Mouse (Mus musculus) thymus, adult 2 months (tissue): ENCODE measurements around the gene Ninj2. TPM values are rescaled to one million over a fixed set of nuclear protein-coding genes. Genes with fewer than 3 reads are reported as not detected.
A peak's percentile ranks its signal among the peaks of the same experiment; 100 is the strongest.

Source experiments
- DNase-seq: peaks from one replicate; pipeline ENCODE4 v3.0.0; 2021
- H3K27ac ChIP-seq: fragments of 200-500 bp; 2 replicates; pipeline ENCODE4 v1.5.1; 2012; ENCODE audit warnings: low read length, control low read depth; ENCODE audit not compliant: control insufficient read depth, insufficient read depth
- H3K27me3 ChIP-seq: fragments of 200-500 bp; 2 replicates; pipeline ENCODE4 v1.6.1; 2012; ENCODE audit warnings: mild to moderate bottlenecking, low read length, moderate library complexity, mixed read lengths; ENCODE audit not compliant: control insufficient read depth, insufficient read depth
- H3K36me3 ChIP-seq: fragments of 200-500 bp; 2 replicates; pipeline ENCODE4 v1.6.1; 2012; ENCODE audit warnings: mild to moderate bottlenecking, low read length, moderate library complexity; ENCODE audit not compliant: control insufficient read depth, insufficient read depth
- H3K4me1 ChIP-seq: fragments of 200-500 bp; replicated peaks from 2 replicates; pipeline ENCODE4 v1.6.1; 2012; ENCODE audit warnings: low read length; ENCODE audit not compliant: control insufficient read depth, insufficient read depth
- H3K4me3 ChIP-seq: fragments of 200-500 bp; 2 replicates; pipeline ENCODE4 v1.5.1; 2012; ENCODE audit warnings: mild to moderate bottlenecking, low read length, control low read depth, moderate library complexity; ENCODE audit not compliant: control insufficient read depth, insufficient read depth
- CTCF ChIP-seq: fragments of 200-500 bp; IDR thresholded peaks from 2 replicates; pipeline ENCODE4 v1.5.1; 2012; ENCODE audit warnings: mild to moderate bottlenecking, control low read depth, low read length, moderate library complexity, borderline replicate concordance; ENCODE audit not compliant: control insufficient read depth, poor library complexity, insufficient read depth; ENCODE audit errors: extremely low read depth
- POLR2A ChIP-seq: fragments of 200-500 bp; IDR thresholded peaks from 2 replicates; pipeline ENCODE4 v1.6.1; 2012; ENCODE audit warnings: mild to moderate bottlenecking, low read length, control low read depth, moderate library complexity; ENCODE audit not compliant: control insufficient read depth, poor library complexity, insufficient read depth; ENCODE audit errors: extremely low read depth
- WGBS: fragments of 180-500 bp; shearing (Covaris S2); methylation state at CpG from one replicate; pipeline ENCODE4 v1.1.7; 2018; 5-methylcytosine and 5-hydroxymethylcytosine counted together
- polyA plus RNA-seq: library from polyadenylated mRNA; depleted of rRNA; stranded (reverse); fragments of >200 nt; gene quantifications from 2 replicates; pipeline ENCODE4 v1.2.3, GENCODE M21; 2012; rRNA removed

Gene Ninj2
- 0.26 and 0.33 TPM in 2 replicates for polyA plus RNA-seq

DNA sequence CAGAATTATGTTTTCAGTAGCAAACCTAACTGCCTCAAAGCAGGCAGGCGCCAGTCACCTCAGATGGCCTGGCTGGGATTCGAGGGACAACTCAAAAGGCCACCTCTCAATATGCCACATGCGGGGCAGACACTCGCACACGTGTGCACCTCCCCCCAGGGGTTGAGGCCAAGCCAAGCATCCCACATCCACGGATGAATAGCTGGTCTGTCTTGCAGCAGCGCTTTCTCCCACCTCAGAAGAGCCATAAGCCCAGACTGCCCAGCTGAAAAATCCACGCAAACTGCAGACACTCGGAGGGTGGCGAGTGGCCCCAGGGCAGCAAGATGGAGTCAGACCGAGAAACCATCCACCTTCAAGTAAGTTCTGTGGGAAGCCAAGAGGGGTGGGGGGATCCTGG is at the start of gene Ninj2:
TSS of gene Ninj2 (plus strand) at position 251 of the 400 bp plus-strand sequence.
- Histone ChIP-seq H3K4me1 (no peaks in the 10 kb centered on the region), H3K36me3 (no peaks in the 10 kb centered on the region), H3K27ac (no peak within 1 kb of the TSS), H3K27me3 (no peaks in the 10 kb centered on the region), H3K4me3 (no peak within 1 kb of the TSS)
- no peak for DNase-seq
- no peak for TF ChIP-seq POLR2A
- TF ChIP-seq CTCF = no peak
- 93% methylated on average over 11 of the region's 11 CpGs for WGBS

DNA sequence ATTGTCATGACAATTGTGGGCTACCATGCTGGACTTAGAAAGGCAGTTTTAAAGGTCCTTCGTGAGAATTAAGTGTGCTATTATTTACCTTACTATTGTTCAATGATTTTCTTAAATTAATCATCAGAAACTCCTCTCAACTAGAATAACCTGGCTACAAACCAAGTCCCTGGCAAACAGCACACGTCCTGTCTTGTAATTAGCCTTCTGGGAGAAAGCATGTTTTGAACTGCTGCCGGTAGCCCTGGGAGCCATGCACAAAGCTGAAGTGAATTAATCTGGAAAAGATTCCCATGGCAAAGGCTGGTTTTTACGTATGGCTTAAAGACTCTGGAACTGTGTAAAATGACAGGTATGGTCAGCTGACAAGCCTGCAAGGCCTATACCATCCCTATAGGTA is 47.7 kb upstream of the Ninj2 start:
- no peaks in the 10 kb centered on the region for H3K27me3 ChIP-seq
- H3K4me3 ChIP-seq = no peak overlapping the region
- H3K4me1 ChIP-seq = peaks cover 7% of the 10 kb centered on the region
- TF ChIP-seq CTCF (no peak), POLR2A (no peak)
- DNase-seq = no peak
- H3K27ac ChIP-seq = no peak overlapping the region
- 96% methylated on average over 4 of the region's 4 CpGs for WGBS
- no peaks in the 10 kb centered on the region for H3K36me3 ChIP-seq

DNA sequence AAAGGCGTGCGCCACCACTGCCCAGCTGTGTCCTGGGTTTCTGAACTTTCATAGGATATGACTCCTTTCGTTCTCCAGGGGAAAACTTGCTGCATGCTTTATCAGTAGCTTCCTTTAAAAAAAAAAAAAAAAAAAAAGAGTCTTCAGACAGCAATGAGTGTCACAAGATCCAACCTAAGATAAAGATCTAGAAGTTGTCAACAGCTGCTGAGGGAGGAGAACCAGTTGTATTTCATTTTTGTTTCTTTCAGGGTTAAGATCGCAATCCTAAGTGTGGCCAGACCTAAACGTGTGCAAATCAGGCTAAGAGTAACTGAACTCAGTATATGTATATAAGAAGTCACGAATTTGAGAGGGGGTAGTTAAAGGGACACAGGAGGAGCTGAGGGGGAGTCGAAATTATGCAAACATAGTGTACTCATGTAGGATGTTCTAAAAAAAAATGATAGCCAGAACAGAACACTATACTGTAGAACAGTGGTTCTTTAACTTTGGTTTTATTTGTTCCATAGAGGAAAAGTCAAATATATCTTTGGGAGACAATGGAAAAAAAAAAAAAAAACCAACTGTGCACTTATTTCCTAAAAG is 45.4 kb upstream of the Ninj2 start:
- Histone ChIP-seq H3K4me1 (peaks cover 14% of the 10 kb centered on the region), H3K27me3 (no peaks in the 10 kb centered on the region), H3K36me3 (no peaks in the 10 kb centered on the region), H3K4me3 (no peak overlapping the region), H3K27ac (peak overlapping the region; percentile 91)
- no peak for DNase-seq
- whole genome bisulfite sequencing = 26% methylated on average over 7 of the region's 7 CpGs
- TF ChIP-seq POLR2A = no peak
- TF ChIP-seq CTCF = no peak

DNA sequence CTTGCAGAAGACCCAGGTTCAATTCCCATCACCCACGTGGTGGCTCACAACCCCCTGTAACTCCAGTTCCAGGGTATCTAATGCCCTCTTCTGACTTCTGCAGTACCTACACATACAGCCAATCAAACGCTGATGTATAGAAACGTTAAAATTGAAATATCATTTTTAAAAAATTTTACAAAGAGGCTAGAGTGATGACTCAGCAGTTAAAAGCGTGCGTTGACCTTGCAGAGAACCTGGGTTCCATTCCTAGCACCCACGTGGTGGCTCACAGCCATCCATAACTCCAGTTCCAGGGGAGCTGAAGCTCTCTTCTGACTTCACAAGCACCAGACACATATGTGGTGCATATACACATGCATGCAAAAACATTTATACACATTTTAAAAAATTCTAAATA is 38.7 kb upstream of the Ninj2 start:
- Histone ChIP-seq H3K27me3 (no peaks in the 10 kb centered on the region), H3K4me1 (peaks cover 23% of the 10 kb centered on the region), H3K4me3 (no peak overlapping the region), H3K36me3 (no peaks in the 10 kb centered on the region), H3K27ac (peak overlapping the region; percentile 62; the same call in 1 of the 2 replicates)
- no peak for TF ChIP-seq POLR2A
- TF ChIP-seq CTCF = no peak
- no peak for DNase-seq
- 94% methylated on average over 6 of the region's 6 CpGs for WGBS

DNA sequence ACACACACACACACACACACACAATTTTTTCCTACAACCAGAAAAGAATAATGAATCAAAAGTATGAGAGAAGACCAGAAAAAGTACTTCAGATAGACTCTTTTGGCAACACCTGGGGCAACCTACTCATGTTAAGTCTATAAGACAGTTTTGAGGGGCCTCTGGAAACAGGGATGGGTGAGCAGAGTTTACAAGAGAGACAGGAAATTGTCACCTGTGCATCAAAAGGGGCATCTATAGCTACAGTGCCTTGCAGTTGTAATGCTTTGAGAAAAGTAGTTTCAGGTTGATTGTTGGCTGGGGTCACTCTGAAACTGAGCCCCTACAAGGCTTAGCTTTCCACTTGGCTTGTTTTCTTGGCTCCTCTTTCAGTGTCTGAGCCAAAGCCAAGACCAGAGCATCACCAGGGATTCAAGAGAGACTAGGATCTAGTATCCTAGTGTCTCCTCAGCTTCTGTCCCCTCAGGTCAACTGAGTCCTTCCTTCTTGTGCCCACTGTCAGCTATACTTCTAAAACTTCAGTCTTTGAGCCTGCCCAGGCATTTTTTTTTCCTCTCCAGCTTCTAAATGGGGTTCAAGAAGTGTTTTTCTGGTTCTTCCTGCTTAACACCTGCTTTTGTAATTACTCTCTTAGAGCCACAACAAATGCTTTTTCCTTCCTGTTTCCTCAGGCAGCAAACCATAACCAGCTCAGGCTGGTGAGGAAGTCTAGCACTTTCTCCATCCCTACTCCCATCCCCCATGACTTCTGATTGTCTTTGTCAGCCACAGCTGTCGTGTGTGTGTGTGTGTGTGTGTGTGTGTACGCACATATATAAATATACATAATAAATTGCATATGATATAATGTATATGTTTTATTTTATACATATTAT is 37.2 kb upstream of the Ninj2 start:
- TF ChIP-seq CTCF (no peak), POLR2A (no peak)
- Histone ChIP-seq H3K4me1 (peaks cover 23% of the 10 kb centered on the region), H3K27me3 (no peaks in the 10 kb centered on the region), H3K36me3 (no peaks in the 10 kb centered on the region), H3K27ac (peak overlapping the region; percentile 100), H3K4me3 (no peak overlapping the region)
- 18% methylated on average over 2 of the region's 2 CpGs for whole genome bisulfite sequencing
- DNase-seq = peak; percentile 59

DNA sequence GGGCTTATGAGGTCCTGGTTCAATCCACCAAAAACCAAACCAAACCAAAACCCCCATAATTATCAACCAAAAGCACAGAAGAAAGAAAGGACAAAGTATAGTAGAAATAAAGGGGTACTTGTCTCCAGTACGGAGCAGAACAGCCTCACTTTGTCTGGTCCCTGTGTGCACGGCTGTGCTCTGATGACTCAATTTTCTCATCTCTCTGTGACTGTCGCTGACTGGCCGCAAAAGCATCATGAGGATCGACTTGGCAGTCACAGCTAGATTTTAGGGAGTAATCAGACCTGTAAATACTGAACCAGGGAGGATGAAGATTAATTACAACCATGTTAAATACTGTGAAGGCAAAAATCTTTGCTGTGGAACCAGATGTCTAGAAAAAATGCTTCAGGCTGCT is 30.2 kb upstream of the Ninj2 start:
- no peak for DNase-seq
- TF ChIP-seq CTCF = no peak
- TF ChIP-seq POLR2A = no peak
- Histone ChIP-seq H3K27me3 (no peaks in the 10 kb centered on the region), H3K4me1 (peaks cover 14% of the 10 kb centered on the region), H3K36me3 (no peaks in the 10 kb centered on the region), H3K27ac (no peak overlapping the region), H3K4me3 (no peak overlapping the region)
- 97% methylated on average over 5 of the region's 5 CpGs for WGBS
